Mouse (Mus musculus) small intestine, adult 2 months (tissue): ENCODE measurements around the gene Klrc1.
"Not testable (repeated sequence)": the region's sequence is repeated elsewhere in the genome, so short reads cannot be mapped to it uniquely, and the experiment has no call there.

Experiments
- CTCF ChIP-seq: fragments of 200-500 bp; IDR thresholded peaks from 2 replicates; pipeline ENCODE4 v1.5.1; 2012; ENCODE audit warnings: low read depth, mild to moderate bottlenecking, control low read depth, inconsistent platforms, low read length, moderate library complexity, mixed read lengths; ENCODE audit not compliant: insufficient replicate concordance, insufficient read length; ENCODE audit errors: extremely low read depth
- POLR2A ChIP-seq: fragments of 200-500 bp; IDR thresholded peaks from 2 replicates; pipeline ENCODE4 v1.6.1; 2012; ENCODE audit warnings: low read depth, mild to moderate bottlenecking, control low read depth, inconsistent platforms, low read length, moderate library complexity

- not testable (repeated sequence) for TF ChIP-seq POLR2A, CTCF
These were observed 18.2 kb downstream of the Klrc1 start, which contains the start of gene Klrc2 for GRCm38 (mm10) chr6:129660589-129660988.
